Mouse (Mus musculus) spleen, embryonic (tissue): ENCODE results near the gene Prdm5.

ENCODE experiments used
- CTCF ChIA-PET: fragments of 350-600 bp; sonication (Branson Sonifier 250); formaldehyde crosslinking; loops from one replicate; lab custom pipeline; 2022; lab: Charles Lee

The Prdm5 gene

DNA sequence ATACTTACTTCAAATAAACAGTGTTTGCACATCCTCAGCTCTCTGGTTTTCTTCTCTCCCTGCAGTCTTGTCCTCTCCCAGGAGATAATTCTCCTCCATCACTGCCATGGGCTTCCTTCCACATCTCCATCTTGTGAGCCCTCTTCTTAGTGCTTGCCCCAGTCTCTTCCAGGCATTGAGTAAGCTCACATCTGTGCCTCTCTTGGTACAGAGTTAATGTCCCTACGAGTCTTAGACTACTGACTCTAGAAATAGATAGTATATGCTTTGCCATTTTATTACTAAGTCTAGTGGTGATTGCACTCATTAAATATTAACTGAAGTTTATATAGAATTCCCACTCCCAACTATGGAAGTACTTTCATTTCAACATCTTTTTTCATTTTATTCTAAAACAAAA, 154.0 kb downstream of the Prdm5 start:
- CTCF ChIA-PET: no interaction called here

DNA sequence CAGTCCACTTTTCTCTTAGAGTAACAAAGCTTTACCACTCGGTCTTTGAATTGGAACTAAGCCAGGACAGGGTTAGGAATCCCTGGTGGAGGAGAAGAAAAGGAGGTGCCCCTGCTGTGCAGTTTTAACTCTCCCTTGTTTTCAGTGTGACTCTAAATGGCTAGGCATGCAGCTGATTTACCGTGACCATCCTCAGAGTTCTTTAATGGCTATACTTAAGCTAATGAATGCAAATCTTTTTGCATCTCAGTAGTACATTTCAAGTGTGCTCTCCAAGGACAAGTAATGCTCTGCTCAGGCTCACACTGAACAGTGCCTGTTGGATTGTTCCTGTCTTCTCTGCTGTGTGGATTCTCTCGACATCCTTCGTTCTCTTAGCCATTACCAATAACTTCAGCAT, 154.4 kb downstream of the Prdm5 start:
- CTCF ChIA-PET: no interaction called here

DNA sequence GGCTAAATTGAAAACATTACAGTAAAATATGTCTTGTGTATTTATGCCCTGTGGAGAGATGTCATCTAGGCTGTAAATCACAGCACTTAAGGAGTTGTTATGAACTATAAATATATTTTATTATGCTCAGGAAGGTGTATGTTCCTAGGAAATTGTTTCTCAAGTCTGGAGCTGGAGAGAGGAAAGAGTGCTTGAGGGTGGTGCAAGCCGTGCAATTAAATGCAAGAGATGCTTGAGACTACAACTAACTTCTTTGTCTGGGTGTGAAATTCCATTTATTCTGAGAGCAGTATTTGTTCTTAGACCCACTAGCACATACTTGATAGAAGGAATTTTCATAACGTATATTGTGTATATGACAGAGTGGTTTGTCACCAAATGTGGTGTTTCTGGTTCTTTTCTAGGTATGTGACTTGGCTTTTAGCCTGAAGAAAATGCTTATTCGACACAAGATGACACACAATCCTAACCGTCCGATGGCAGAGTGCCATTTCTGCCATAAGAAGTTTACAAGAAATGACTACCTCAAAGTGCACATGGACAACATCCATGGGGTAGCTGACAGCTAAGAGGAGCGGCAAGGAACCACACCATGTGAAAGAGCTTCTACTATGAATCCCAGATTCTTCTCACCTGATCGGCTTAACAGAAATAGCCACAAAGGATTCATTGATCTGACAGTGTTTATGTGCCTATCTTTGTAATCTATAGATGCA, 156.9 kb downstream of the Prdm5 start:
- CTCF ChIA-PET: no interaction called here

DNA sequence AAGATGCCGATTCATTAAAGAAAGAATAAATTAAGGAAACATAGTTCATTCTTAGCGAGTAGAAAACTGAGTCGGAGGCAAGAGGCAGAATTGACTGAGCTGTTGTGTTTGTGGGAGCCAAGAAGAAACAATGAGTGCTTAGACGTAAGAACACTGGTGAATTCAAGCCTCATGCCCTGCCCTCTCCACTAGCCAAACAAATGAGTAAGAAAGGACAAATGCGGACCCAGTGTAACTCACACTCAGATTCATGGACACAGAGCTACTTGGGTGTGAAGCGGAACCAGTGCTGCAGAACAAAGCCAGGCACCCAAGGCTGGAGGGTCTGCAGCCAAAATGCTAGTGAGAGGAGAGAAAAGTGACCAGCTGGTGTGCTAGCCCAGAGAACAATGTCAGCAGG, 171.7 kb downstream of the Prdm5 start:
- CTCF ChIA-PET: no interaction called here

DNA sequence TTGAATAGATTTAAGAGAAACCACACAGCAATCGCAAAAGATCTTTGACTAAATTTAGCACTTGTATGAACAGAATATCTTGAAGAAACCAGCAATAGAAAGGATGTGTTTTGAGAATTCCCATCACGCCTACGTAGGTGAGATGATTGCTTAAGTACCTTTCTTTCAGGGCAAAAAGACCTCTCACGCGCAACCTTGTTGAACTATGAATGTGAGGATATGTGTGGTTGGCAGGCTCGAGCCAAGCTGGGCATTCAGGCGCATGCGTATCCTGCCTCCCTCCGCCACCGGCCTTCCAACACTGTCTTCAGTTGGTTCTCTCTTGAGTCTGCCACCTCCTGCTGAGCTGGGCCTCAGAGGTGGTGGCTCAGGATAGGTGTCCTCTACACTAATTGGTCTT, 173.5 kb downstream of the Prdm5 start, which contains the start of gene 4930544G11Rik:
Gene 4930544G11Rik (plus strand): TSS at position 301 of the 400 bp plus-strand sequence.
- CTCF ChIA-PET: no interaction called here

DNA sequence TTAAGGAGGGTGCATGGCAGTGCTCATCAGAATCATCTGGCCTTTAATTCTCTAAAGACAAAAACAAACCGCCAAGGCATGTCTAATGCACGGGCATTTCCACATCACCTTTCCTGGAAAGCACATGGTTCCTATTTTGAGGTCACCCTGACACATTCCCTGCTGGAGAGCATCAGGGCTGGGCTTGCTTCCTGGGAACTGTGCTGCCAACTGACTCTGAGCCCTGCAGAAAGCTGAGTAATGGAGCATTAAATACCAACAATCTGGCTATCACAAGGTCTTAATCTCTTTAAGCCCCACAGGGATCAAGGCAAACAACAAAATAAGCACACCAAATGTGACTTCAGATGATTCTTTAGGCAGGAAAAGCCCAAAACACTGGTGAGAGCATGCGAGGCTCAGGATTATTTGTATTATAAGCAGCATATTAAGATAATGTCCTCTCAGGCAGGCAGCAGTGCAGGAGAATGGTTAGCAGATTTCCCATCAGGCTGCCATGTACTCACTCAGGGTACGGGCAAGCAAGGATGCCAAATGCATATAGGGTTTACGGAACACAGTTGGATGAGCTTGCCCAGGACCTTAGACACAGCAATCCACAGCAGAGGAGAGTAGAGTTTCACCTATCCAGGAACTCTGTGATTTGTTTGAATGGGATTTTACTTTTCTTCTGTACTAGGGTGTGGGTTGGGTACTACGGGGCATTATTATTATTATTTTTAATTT, 190.8 kb downstream of the Prdm5 start:
- CTCF ChIA-PET: no interaction called here

DNA sequence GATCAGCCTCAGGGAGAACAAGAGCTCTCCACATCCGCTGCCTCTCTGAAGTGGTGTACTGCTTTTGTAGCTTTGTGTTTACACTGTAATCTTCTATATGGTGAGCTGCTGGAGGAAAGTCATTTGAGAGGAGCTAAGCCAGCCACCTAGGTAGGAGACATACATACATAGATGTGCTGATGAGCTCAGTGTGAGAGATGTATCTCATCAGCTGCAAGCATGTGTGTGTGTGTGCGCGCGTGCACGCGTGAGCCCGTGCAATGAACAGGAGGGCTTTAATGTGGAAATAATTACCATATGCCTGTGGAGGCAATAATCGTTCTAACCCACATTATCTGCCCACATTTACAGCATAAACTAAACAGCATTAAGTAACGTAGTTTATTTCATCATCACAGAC, 191.6 kb downstream of the Prdm5 start:
- CTCF ChIA-PET: no interaction called here
